Comparison of ENCODE assay signal across 8 mouse cellular contexts in genomic region chr6:91796064-91796463, GRCm38 (mm10). TPM values are rescaled to one million over a fixed set of nuclear protein-coding genes. Genes with fewer than 3 reads are reported as not detected.
A peak's percentile ranks its signal among the peaks of the same experiment; 100 is the strongest.
DNase-seq lines count a peak whose midpoint lies in the region; ATAC-seq and TF ChIP-seq lines count a peak whose summit lies in the region.

No protein-coding gene starts in this region.

- no peaks in the 10 kb centered on the region for H3K27me3 ChIP-seq in heart, embryonic 11.5 days (ENCODE audit: control insufficient read depth, insufficient read depth, low read length)
- H3K27me3 ChIP-seq in hindbrain, postnatal 0 days (ENCODE audit: insufficient read depth, low read length): no peaks in the 10 kb centered on the region

- 0 out of 2 replicates have a peak overlapping the region, but pooled peaks have one; percentile 18 for H3K27ac ChIP-seq in heart, embryonic 11.5 days (ENCODE audit: low read depth, low read length)
- no peak overlapping the region for H3K27ac ChIP-seq in olfactory bulb, adult 2 months (ENCODE audit: insufficient read depth, low read depth, low read length)
- H3K27ac ChIP-seq in hindbrain, postnatal 0 days: no peak overlapping the region

- peak overlapping the region; percentile 25 for H3K4me3 ChIP-seq in heart, embryonic 11.5 days (ENCODE audit: low read depth, low read length)
- H3K4me3 ChIP-seq in olfactory bulb, adult 2 months (ENCODE audit: insufficient read depth, low read depth, low read length): peak overlapping the region; percentile 31
- no peak overlapping the region for H3K4me3 ChIP-seq in hindbrain, postnatal 0 days (ENCODE audit: low read length)

- no peak for ATAC-seq in heart, embryonic 11.5 days (replicated peaks; ENCODE audit: insufficient number of reproducible peaks, low FRiP score, low TSS enrichment)
- no peak for ATAC-seq in megakaryocyte-erythroid progenitor cell, adult 5-6 weeks (replicated peaks; ENCODE audit: low FRiP score, low TSS enrichment, poor library complexity, severe bottlenecking)
- no peak for ATAC-seq in hindbrain, postnatal 0 days

- H3K4me2 ChIP-seq in heart, embryonic 11.5 days: peak overlapping the region; percentile 55
- H3K4me2 ChIP-seq in hindbrain, postnatal 0 days (ENCODE audit: low read depth, low read length): no peak overlapping the region

- peaks cover 45% of the 10 kb centered on the region for H3K4me1 ChIP-seq in heart, embryonic 11.5 days (ENCODE audit: control insufficient read depth, insufficient read depth, low read length)
- peaks cover 79% of the 10 kb centered on the region for H3K4me1 ChIP-seq in olfactory bulb, adult 2 months (ENCODE audit: control insufficient read depth, insufficient read depth, low read length)
- 0 out of 2 replicates have a peak, but pooled peaks cover 3% of the 10 kb centered on the region for H3K4me1 ChIP-seq in hindbrain, postnatal 0 days (ENCODE audit: insufficient read depth, low read length)

- TF ChIP-seq CTCF in olfactory bulb, adult 2 months (IDR thresholded peaks at IDR 0.05; ENCODE audit: insufficient read depth, low read depth, low read length): no peak
- TF ChIP-seq CTCF in hindbrain, postnatal 0 days (IDR thresholded peaks at IDR 0.05; ENCODE audit: low read depth): no peak

- no peak for DNase-seq in heart, adult 9 months (ENCODE audit: low spot score in 2 of 2)
- DNase-seq in frontal cortex, postnatal 36 days (ENCODE audit: low spot score in 2 of 2): peak; percentile 51 to 54
- peak; percentile 79 for DNase-seq in kidney, adult 18-20 months
- DNase-seq in thymus, postnatal 0 days (ENCODE audit: low spot score): no peak
- no peak for DNase-seq in hindbrain, postnatal 0 days (ENCODE audit: low spot score)

- no peak for TF ChIP-seq POLR2A in olfactory bulb, adult 2 months (IDR thresholded peaks at IDR 0.05; ENCODE audit: insufficient read depth, low read depth, low read length)

- H3K36me3 ChIP-seq in heart, embryonic 11.5 days (ENCODE audit: control insufficient read depth, insufficient read depth, low read length): no peaks in the 10 kb centered on the region
- no peaks in the 10 kb centered on the region for H3K36me3 ChIP-seq in hindbrain, postnatal 0 days (ENCODE audit: insufficient read depth, low read length)

- peak overlapping the region; percentile 30; the same call in 1 of the 2 replicates for H3K9ac ChIP-seq in heart, embryonic 11.5 days (ENCODE audit: low read depth, low read length)
- H3K9ac ChIP-seq in hindbrain, postnatal 0 days (replicated peaks; ENCODE audit: low read length): no peak overlapping the region

- H3K9me3 ChIP-seq in heart, embryonic 11.5 days (replicated peaks; ENCODE audit: control insufficient read depth, low read length): no peaks in the 10 kb centered on the region
- H3K9me3 ChIP-seq in hindbrain, postnatal 0 days (ENCODE audit: low read length): no peaks in the 10 kb centered on the region

- WGBS in heart, embryonic 11.5 days (ENCODE audit: insufficient replicate concordance): 34% methylated on average over 9 of the region's 9 CpGs
- WGBS in olfactory bulb, adult 2 months: 41% methylated on average over 9 of the region's 9 CpGs
- 67% methylated on average over 9 of the region's 9 CpGs for WGBS in hindbrain, postnatal 0 days

RNA-seq across cellular contexts. Expression of gene Grip2, which starts 31.0 kb away (rescaled TPM):
- 4.5 and 6.2 TPM in 2 replicates for polyA plus RNA-seq in heart, embryonic 11.5 days (2014; fragmentation: Nextera tagmentation; extraction: Ambion mirVana)
- not detected in 2 replicates for polyA plus RNA-seq in olfactory bulb, adult 2 months (2012; ENCODE audit: insufficient read depth, insufficient read length, low replicate concordance, missing spikeins)
- total RNA-seq in megakaryocyte-erythroid progenitor cell, adult 5-6 weeks (2014; fragmentation: Nextera tagmentation): not detected in 2 replicates
- 0.08 TPM in 1 of 2 replicates, not detected in the other for total RNA-seq in megakaryocyte-erythroid progenitor cell, adult 5-6 weeks (2017)
- 0.05 and 0.08 TPM in 2 replicates for polyA plus RNA-seq in thymus, postnatal 0 days (2015; fragmentation: Nextera tagmentation; extraction: Ambion mirVana)
- 14.6 and 19.2 TPM in 2 replicates for total RNA-seq in hindbrain, postnatal 0 days (2014; rRNA removed)
- polyA plus RNA-seq in hindbrain, postnatal 0 days (2015; fragmentation: Nextera tagmentation; extraction: Ambion mirVana): 5.2 and 5.3 TPM in 2 replicates

Comparison
In these comparisons a context has a peak if more than half of its experiments do, and no peak if none do; other contexts are left out.
1. DNase-seq: peak in frontal cortex, postnatal 36 days (2 of 2) and kidney, adult 18-20 months (single experiment); none in heart, adult 9 months (0 of 2), thymus, postnatal 0 days (single experiment) and hindbrain, postnatal 0 days (single experiment).